ENCODE assay signal across 16 mouse cellular contexts in the genomic region with DNA sequence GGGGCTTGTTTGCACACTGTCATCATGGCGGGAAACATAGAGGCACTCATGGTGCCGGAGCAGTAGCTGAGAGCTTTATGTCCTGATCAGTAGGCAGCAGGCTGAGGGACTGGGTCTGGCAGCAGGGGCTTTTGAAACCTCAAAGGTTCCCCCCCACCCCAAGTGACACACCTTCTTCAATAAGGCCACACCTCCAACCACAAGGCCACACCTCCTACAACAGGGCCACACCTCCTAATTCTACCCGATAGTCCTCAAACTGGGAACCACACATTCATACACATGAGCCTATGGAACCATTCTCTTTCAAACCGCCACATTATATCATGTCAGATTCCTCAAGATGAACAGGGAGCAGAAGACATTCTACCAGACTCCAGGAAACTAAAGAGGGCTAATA.
"Had no signal": no experiment of that assay in that cellular context is flagged by ENCODE, and none has a peak within 500 bp of the region (broad histone marks: within the 10 kb centered on the region; RNA-seq: fewer than 3 reads in every experiment).

No protein-coding gene starts in this region.

- H3K36me3 ChIP-seq: kidney, embryonic 15.5 days; limb, embryonic 15.5 days; midbrain, embryonic 10.5 days; neural tube, embryonic 15.5 days had no signal

- H3K4me2 ChIP-seq: kidney, embryonic 15.5 days; limb, embryonic 15.5 days; neural tube, embryonic 15.5 days had no signal

- H3K4me3 ChIP-seq: kidney, embryonic 15.5 days; left cerebral cortex, adult 2 months; limb, embryonic 15.5 days; midbrain, embryonic 10.5 days; myocyte; neural tube, embryonic 15.5 days had no signal

- H3K27ac ChIP-seq: kidney, embryonic 15.5 days; left cerebral cortex, adult 2 months; limb, embryonic 15.5 days; liver, embryonic 14.5 days; midbrain, embryonic 10.5 days; neural tube, embryonic 15.5 days had no signal

- DNase-seq: kidney, adult 18-20 months; kidney, postnatal 25 days; lung, adult 18-20 months; lung, postnatal 4 days; midbrain, embryonic 14.5 days; right cerebral cortex, postnatal 4 days; spleen, adult 18-20 months; thymus, adult 2 months; thymus, postnatal 25 days had no signal

- H3K9ac ChIP-seq: kidney, embryonic 15.5 days; limb, embryonic 15.5 days; liver, embryonic 14.5 days; neural tube, embryonic 15.5 days had no signal

- H3K9me3 ChIP-seq: kidney, embryonic 15.5 days; limb, embryonic 15.5 days; midbrain, embryonic 10.5 days; neural tube, embryonic 15.5 days had no signal
